Mouse (Mus musculus) gastrocnemius, adult 18-20 months (tissue): ENCODE results near the gene Chpf2. TPM values are rescaled to one million over a fixed set of nuclear protein-coding genes. Genes with fewer than 3 reads are reported as not detected.

ENCODE experiments used
- DNase-seq: peaks from one replicate; pipeline ENCODE4 v3.0.0; 2021; ENCODE audit warnings: low spot score
- microRNA-seq: library from miRNA; unstranded; fragments of <30 nt; microRNA quantifications from one replicate; pipeline ENCODE4 v1.2.0, GENCODE M21; 2021
- total RNA-seq, 2 experiments: library from RNA; stranded (reverse); gene quantifications; 2 replicates each; pipeline ENCODE4 v1.2.3; 2021

Chpf2 gene
- total RNA-seq, 2 experiments from 2014 or later, result 8.9 to 10.3 TPM

DNA sequence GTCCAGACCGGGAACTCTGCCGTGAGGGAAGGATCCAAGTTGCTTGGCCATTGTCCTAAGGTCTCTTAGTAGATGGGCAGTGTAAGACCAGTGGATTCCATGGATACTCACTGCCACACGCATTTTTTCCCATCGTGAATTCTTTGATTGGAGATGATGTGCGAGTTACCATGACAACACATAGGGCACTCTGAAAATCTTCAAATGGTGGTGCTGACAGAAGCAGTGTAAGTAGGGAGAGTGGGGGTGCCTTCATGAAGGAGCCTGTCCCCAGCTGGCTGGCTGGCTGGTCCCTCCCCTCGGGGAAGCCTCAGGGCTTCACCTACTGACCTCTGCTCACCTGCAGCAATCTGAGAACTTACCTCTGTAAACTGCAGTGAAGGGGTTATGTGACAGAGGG lies 52.5 kb downstream of the Chpf2 start:
- no peak for DNase-seq

Small RNA genes lying within 50 kb of the gene (microRNA-seq; reads per million reads assigned to microRNA genes)
- 285 reads per million, percentile 69 among the genes with 10 or more reads in this experiment for gene Mir671

Other genes with a start within 250 kb of the Chpf2 start
- gene Kcnh2, start 235.1 kb upstream of the Chpf2 start, total RNA-seq, result 1 to 10 TPM; 1.1 to 1.5 TPM
- gene Nos3, start 221.9 kb upstream of the Chpf2 start, total RNA-seq, result 1 to 10 TPM; 4.3 to 8.1 TPM
- under 1 TPM; 0.16 to 0.19 TPM for gene Atg9b, start 194.6 kb upstream of the Chpf2 start, total RNA-seq
- gene Abcb8, start 193.1 kb upstream of the Chpf2 start, total RNA-seq, result 10 to 100 TPM; 30.4 to 40.3 TPM
- under 1 TPM; 0.32 to 0.38 TPM for gene Asic3, start 173.3 kb upstream of the Chpf2 start, total RNA-seq
- 10 to 100 TPM; 10.5 to 11.2 TPM for gene Cdk5, start 163.2 kb upstream of the Chpf2 start, total RNA-seq
- 10 to 100 TPM; 13.9 to 14.3 TPM for gene Slc4a2, start 162.9 kb upstream of the Chpf2 start, total RNA-seq
- 100 to 1,000 TPM; 183 to 194 TPM for gene Fastk, start 141.5 kb upstream of the Chpf2 start, total RNA-seq
- 10 to 100 TPM; 17.7 to 23.3 TPM for gene Tmub1, start 138.9 kb upstream of the Chpf2 start, total RNA-seq
- 10 to 100 TPM; 74.3 to 84.7 TPM for gene Agap3, start 134.6 kb upstream of the Chpf2 start, total RNA-seq
- not detected for gene Gbx1, start 59.5 kb upstream of the Chpf2 start, total RNA-seq
- gene Asb10, start 45.8 kb upstream of the Chpf2 start, total RNA-seq, result 100 to 1,000 TPM; 101 to 107 TPM
- gene 4931409K22Rik, start 29.9 kb upstream of the Chpf2 start, total RNA-seq, result not detected
- gene Abcf2, start 9.3 kb upstream of the Chpf2 start, total RNA-seq, result 100 to 1,000 TPM; 108 to 112 TPM
- gene Smarcd3, start 37.7 kb downstream of the Chpf2 start, total RNA-seq, result 100 to 1,000 TPM; 199 to 207 TPM
- 10 to 100 TPM; 31.1 to 33.2 TPM for gene Nub1, start 98.8 kb downstream of the Chpf2 start, total RNA-seq
- not detected for gene Wdr86, start 144.0 kb downstream of the Chpf2 start, total RNA-seq
- not detected for gene Crygn, start 171.3 kb downstream of the Chpf2 start, total RNA-seq